8 mouse cellular contexts compared by ENCODE assay signal in genomic region chr3:137752447-137753256, GRCm38 (mm10).
A peak's percentile ranks its signal among the peaks of the same experiment; 100 is the strongest.
DNase-seq lines count a peak whose midpoint lies in the region; ATAC-seq lines count a peak whose summit lies in the region.

No protein-coding gene starts in this region.

- H3K9ac ChIP-seq in heart, embryonic 14.5 days (ENCODE audit: low read length), result peak overlapping the region; percentile 63
- no peak overlapping the region for H3K9ac ChIP-seq in liver, embryonic 11.5 days (ENCODE audit: low read depth, low read length)
- peak overlapping the region; percentile 48 for H3K9ac ChIP-seq in stomach, embryonic 16.5 days (ENCODE audit: low read length)

- H3K36me3 ChIP-seq in heart, embryonic 14.5 days (ENCODE audit: control insufficient read depth, insufficient read depth, low read length), result no peaks in the 10 kb centered on the region
- no peaks in the 10 kb centered on the region for H3K36me3 ChIP-seq in liver, embryonic 11.5 days (ENCODE audit: control insufficient read depth, insufficient read depth, low read length)
- H3K36me3 ChIP-seq in stomach, embryonic 16.5 days (ENCODE audit: control insufficient read depth, insufficient read depth, low read length), result no peaks in the 10 kb centered on the region

- 18% methylated on average over 25 of the region's 25 CpGs for WGBS in heart, embryonic 14.5 days
- whole genome bisulfite sequencing in liver, embryonic 11.5 days, result 21% methylated on average over 25 of the region's 25 CpGs
- WGBS in stomach, embryonic 16.5 days, result 19% methylated on average over 25 of the region's 25 CpGs

- H3K27ac ChIP-seq in heart, embryonic 14.5 days (replicated peaks in 1 of 2; ENCODE audit: control insufficient read depth in 1 of 2, insufficient read depth in 1 of 2, low read depth in 2 of 2, low read length in 2 of 2), result 0 out of 4 replicates have a peak overlapping the region, but pooled peaks of 1 of the 2 experiments have one; percentile 37
- no peak overlapping the region for H3K27ac ChIP-seq in liver, embryonic 11.5 days (ENCODE audit: low read depth, low read length)
- no peak overlapping the region for H3K27ac ChIP-seq in stomach, embryonic 16.5 days (ENCODE audit: low read length)

- peak; percentile 69 to 70 for DNase-seq in B cell, adult 2 months
- peak; percentile 93 for DNase-seq in brain, adult 2 months (ENCODE audit: low read depth, low spot score)
- DNase-seq in fibroblast of lung, adult 2 months (ENCODE audit: low read depth), result peak; percentile 65
- DNase-seq in kidney, postnatal 10 days, result peak; percentile 94
- peak; percentile 73 for DNase-seq in liver, embryonic 11.5 days (ENCODE audit: low spot score)
- peak; percentile 91 for DNase-seq in neural tube, embryonic 10.5 days (ENCODE audit: extremely low spot score, low spot score)

- H3K4me2 ChIP-seq in heart, embryonic 14.5 days (ENCODE audit: low read length), result peak overlapping the region; percentile 71
- peak overlapping the region; percentile 54 for H3K4me2 ChIP-seq in liver, embryonic 11.5 days
- peak overlapping the region; percentile 57 for H3K4me2 ChIP-seq in stomach, embryonic 16.5 days (ENCODE audit: low read depth, low read length)

- ATAC-seq in heart, embryonic 14.5 days (ENCODE audit: insufficient number of reproducible peaks, insufficient read depth, low FRiP score, low read depth), result peak; percentile 74
- peak; percentile 57 for ATAC-seq in liver, embryonic 11.5 days (replicated peaks; ENCODE audit: low FRiP score)
- ATAC-seq in stomach, embryonic 16.5 days (ENCODE audit: insufficient read depth, low FRiP score), result peak; percentile 79

- no peaks in the 10 kb centered on the region for H3K9me3 ChIP-seq in heart, embryonic 14.5 days (ENCODE audit: control insufficient read depth, low read length)
- H3K9me3 ChIP-seq in liver, embryonic 11.5 days (ENCODE audit: control insufficient read depth, low read length), result no peaks in the 10 kb centered on the region
- H3K9me3 ChIP-seq in stomach, embryonic 16.5 days (replicated peaks; ENCODE audit: control insufficient read depth, low read length), result no peaks in the 10 kb centered on the region

- peak overlapping the region; percentile 32 for H3K4me3 ChIP-seq in heart, embryonic 14.5 days (ENCODE audit: control insufficient read depth in 1 of 2, insufficient read depth in 1 of 2, low read depth in 1 of 2, low read length in 2 of 2)
- H3K4me3 ChIP-seq in liver, embryonic 11.5 days (ENCODE audit: low read depth, low read length), result peak overlapping the region; percentile 22; the same call in 1 of the 2 replicates
- H3K4me3 ChIP-seq in stomach, embryonic 16.5 days (replicated peaks; ENCODE audit: low read length), result peak overlapping the region; percentile 41

- H3K4me1 ChIP-seq in heart, embryonic 14.5 days (ENCODE audit: control insufficient read depth in 2 of 2, insufficient read depth in 2 of 2, low read length in 2 of 2), result peaks cover 2 to 16% of the 10 kb centered on the region in 2 experiments; a peak in 2 of 4 replicates
- no peaks in the 10 kb centered on the region for H3K4me1 ChIP-seq in liver, embryonic 11.5 days (replicated peaks; ENCODE audit: control insufficient read depth, insufficient read depth, low read length)
- H3K4me1 ChIP-seq in stomach, embryonic 16.5 days (ENCODE audit: control insufficient read depth, insufficient read depth, low read length), result peaks cover 4% of the 10 kb centered on the region; the same call in 1 of the 2 replicates

- no peaks in the 10 kb centered on the region for H3K27me3 ChIP-seq in heart, embryonic 14.5 days (ENCODE audit: control insufficient read depth, insufficient read depth, low read length)
- H3K27me3 ChIP-seq in liver, embryonic 11.5 days (replicated peaks; ENCODE audit: control insufficient read depth, insufficient read depth, low read length), result 0 out of 2 replicates have a peak, but pooled peaks cover 3% of the 10 kb centered on the region
- H3K27me3 ChIP-seq in stomach, embryonic 16.5 days (ENCODE audit: control insufficient read depth, insufficient read depth, low read length), result no peaks in the 10 kb centered on the region
